Mouse (Mus musculus) heart, postnatal 14 days (tissue): ENCODE measurements around the gene Cphx3. TPM values are rescaled to one million over a fixed set of nuclear protein-coding genes. Genes with fewer than 3 reads are reported as not detected.
"Not testable (repeated sequence)": the region's sequence is repeated elsewhere in the genome, so short reads cannot be mapped to it uniquely, and the experiment has no call there.

Source experiments
- DNase-seq, 2 experiments: peaks; one replicate each; pipeline ENCODE4 v3.0.0; 2021 to 2022
- intact Hi-C: fragments of 180-260 bp; cut with DNase I; formaldehyde crosslinking; loops from one replicate; pipeline ENCODE4 v1.15.1; 2025
- long read RNA-seq, 2 experiments: library from polyadenylated mRNA; stranded (forward); transcript quantifications; one replicate each; pipeline ENCODE4 v2.0.0; 2021
- total RNA-seq, 2 experiments: library from RNA; stranded (reverse); gene quantifications; 2 replicates each; pipeline ENCODE4 v1.2.3; 2021

Gene Cphx3
- not detected for total RNA-seq
- long read RNA-seq, experiment 1, result 0 reads
- long read RNA-seq, experiment 2, partial matches to known transcripts, result 0 of 1 reads
- long read RNA-seq, experiment 2, other reads (novel, unspliced or antisense), result 1 of 1 reads

DNA sequence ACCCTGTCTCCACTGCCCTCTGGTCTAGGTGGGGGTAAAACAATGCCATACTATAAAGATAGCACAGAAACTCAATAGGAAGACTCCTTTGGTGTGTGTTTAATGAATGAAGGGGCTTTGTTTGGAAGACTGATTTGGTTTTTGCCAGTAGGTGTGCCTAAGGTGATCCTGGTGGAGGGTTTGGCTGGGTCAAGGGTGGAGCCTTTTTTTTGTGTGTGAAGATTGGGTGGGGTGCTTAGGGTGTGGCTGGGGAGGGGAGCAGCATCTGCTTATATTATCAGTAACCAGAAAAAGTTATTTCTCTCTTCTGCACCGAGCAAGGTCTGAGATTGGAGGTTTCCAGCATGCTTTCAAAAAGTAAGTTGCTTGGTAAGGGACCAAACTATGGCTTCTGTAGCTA lies at the start of gene Cphx3:
Cphx3 (plus strand) TSS at position 301 of the 400 bp plus-strand sequence.
- intact Hi-C loops, DNase-seq: not testable (repeated sequence)

DNA sequence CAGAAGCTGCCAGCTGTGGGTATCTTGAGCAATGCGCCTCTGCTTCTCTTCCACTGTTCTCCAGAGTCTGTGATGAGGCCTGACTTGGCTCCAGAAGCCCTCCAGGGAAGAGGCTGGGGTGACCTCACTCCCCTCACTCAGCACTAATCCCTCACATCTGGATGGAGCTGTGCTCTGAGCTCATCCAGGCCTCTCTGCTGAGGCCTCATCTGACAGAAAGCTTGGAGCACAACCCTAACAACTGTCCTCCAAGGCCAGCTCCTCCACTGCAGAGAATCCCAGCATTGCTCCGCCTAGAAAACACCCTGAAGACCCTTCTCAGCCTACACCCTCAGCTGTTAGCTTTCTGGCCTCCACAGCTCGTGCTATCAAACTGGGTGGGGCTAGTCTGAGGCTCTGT lies 47.7 kb upstream of the Cphx3 start:
- intact Hi-C loops, DNase-seq: not testable (repeated sequence)

DNA sequence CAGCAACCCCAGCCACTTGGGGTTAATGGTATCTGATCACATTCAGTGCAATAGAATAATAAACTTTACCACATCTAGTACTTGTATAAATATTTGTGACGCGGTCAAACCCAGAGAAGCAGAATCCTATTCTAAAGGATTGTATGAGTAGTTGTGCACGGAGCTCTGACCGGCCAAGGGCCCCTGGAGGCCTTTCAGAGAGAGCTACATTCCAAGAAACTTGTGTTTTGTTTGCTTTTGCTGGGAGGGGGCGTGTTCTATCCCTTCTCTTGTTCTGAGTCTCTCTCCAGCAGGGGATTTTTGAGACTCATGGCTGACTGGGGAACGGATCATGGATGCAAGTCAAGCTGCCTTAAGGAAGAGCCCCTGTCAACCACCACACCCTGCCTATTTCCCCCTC lies 46.7 kb upstream of the Cphx3 start:
- DNase-seq, intact Hi-C loops: not testable (repeated sequence)

DNA sequence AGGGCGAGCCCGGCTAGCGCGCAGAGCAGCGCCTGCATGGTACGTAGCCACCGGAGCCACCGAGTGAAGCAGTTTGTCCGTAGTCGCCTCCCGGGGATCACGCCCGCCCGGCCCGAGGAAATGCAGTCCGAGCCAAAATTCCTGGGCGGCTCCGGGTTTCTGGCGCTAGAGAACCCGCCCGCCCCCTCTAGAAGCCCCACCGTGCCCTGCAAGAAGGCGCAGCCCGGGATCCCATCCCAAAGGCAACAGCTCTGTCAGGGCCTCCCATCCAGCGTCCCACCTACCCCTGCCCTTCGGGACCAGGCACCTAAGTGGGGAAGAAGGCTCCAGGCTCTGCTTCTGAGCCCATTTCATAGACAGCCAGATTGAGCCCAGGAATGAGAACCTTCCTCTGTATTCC lies 39.5 kb upstream of the Cphx3 start, which contains the start of gene Gm9780:
Gm9780 (minus strand) TSS at position 101 of the 400 bp plus-strand sequence.
- DNase-seq, intact Hi-C loops: not testable (repeated sequence)

DNA sequence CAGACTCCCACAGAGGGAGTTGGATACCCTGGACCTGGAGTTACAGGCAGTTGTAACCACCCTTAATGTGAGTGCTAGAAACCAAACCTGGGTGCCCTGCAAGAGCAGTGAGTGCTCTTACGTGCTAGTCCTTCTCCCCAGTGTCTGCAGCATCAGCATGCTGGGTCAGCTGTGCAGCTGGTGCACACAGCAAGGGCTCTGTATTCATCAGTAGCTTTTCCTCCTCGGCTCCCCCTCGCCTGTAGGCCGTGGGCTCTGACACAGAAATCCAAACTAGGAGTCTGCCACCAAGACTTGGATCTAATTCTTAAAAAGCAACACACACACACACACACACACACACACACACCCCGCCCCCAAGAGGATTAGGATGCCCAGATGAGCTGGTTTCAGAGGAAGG lies 37.1 kb upstream of the Cphx3 start:
- intact Hi-C loops, result not testable (repeated sequence)

DNA sequence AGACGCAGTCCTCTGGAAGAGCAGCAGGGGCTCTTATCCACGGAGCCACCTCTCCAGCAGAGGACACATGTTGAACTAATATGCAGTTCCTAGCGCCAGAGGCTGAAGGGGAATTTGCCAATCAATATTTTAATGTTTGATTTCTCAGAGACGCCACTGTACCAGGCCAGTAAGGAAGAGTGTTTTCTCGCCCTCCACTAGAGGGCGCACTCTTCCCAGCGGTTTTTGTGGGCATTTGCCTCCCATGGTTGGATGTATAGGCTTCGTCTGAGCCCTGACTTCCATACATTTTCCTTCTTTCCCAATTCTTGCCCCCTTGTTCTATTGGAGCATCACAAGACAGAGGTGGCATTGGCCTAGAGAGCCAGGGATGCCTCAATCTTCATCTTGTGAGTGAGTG lies 35.1 kb upstream of the Cphx3 start:
- DNase-seq, intact Hi-C loops: not testable (repeated sequence)

More for the DNA sequence above, 37.1 kb upstream of the Cphx3 start:
- not testable (repeated sequence) for DNase-seq

DNA sequence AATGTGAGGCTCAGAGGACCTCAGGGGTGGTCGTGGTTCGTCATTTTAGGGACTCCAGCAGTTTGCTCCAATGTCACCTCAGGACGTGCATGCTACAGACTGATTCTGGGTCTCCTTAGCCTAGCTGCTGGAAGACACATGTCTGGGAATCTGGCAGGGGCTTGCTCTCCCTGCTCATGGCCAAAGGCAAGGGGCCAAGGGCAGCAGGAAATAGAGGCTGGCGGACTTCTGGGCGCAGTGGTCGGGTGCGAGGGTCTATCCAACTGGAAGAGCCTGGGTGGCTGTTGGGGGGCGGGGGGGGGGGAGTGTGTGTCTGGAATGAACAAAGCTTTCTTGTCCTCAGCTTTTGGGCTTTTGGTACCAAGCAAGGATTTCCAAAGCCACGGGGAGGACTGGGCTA lies 33.3 kb upstream of the Cphx3 start:
- intact Hi-C loops, DNase-seq: not testable (repeated sequence)

DNA sequence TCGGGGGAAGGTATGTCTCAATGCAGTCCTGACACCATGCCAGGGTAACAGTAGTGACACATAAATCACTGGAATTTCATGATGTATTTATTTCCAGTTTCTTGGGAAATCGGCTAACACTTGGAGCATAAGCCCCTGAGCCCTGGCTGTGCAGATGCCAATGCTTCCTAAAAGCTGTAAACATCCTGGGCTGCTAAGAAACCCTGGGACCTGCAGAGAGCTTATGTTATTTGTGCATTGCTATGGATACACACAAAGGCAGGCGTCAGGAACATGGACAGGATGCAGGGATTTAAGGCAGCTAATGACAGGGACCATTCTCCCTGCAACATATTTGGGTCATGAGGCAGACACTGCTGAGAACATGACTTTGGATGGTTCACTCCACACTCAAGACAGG lies 23.9 kb upstream of the Cphx3 start:
- intact Hi-C loops, DNase-seq: not testable (repeated sequence)

DNA sequence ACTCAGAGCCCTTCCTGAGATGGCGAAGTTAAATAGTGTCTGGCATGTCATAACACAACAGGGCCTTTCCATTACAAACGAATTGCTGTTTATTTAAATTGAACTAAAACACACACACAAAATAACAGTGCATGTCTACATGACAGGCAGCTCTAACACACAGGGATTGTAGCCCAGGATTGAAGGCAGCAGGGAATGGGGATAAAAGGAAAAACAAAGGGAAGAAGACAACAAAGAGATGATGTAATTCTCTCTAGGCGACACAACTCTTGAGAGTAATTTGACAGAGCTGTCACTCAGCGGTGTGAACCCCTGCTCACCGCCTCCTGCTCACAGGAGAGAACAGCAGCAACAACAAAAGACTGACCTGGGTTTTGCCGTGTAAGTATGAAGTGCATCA lies 22.7 kb upstream of the Cphx3 start:
- DNase-seq, intact Hi-C loops: not testable (repeated sequence)

DNA sequence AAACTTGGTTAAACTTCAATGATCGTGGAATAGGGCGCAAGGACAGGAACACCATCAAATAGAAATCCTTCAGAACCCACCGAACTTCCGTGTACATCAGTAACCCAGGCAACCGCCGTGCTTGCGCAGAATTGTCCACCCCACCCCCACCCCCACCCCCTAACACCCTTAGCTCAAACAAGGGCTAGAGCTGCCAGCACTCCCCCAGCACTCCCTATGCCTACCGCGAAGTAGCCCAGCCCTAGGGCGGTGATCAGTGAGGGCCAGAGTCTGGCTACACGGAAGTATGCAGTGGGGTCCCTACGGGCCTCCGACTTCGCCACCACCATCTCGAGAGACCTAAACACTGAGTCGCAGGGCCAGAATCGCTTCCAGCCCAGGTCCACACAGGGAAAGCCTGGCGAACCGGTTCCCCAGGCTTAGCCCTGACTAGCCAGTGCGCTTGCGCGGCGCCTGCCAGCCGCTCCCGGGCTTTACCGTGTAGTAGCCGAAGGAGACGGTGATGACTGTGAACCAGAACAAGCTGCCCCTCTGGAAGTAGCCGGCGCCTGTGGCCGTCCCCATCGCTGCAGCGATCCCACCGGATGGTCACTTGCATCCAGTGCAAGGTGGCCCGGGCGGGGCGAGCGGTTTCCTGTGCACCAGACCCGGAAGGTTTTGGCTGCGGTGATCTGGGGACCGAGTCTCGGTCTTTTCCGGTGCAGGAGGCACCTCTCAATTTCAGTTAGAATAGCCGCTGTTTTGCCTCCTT lies 15.3 kb upstream of the Cphx3 start:
- DNase-seq, intact Hi-C loops: not testable (repeated sequence)

DNA sequence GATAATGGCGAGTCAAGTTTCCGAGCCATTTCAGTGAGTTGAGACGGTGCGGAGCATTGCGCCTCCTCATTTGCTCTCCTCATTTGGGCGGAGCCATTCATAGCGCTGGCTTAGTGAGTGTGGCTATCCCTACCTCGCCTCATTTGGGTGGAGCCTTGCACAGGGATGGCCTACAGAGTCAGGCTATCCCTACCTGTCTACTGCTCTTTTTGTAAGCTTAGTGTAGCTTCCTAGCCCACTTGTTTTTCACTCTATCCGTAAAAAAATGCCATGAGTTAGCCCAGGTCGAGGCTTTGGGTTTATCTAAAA lies 14.8 kb upstream of the Cphx3 start, which contains the start of gene Tmem254c:
Tmem254c (minus strand) TSS at position 31 of the 309 bp plus-strand sequence.
- DNase-seq, intact Hi-C loops: not testable (repeated sequence)

DNA sequence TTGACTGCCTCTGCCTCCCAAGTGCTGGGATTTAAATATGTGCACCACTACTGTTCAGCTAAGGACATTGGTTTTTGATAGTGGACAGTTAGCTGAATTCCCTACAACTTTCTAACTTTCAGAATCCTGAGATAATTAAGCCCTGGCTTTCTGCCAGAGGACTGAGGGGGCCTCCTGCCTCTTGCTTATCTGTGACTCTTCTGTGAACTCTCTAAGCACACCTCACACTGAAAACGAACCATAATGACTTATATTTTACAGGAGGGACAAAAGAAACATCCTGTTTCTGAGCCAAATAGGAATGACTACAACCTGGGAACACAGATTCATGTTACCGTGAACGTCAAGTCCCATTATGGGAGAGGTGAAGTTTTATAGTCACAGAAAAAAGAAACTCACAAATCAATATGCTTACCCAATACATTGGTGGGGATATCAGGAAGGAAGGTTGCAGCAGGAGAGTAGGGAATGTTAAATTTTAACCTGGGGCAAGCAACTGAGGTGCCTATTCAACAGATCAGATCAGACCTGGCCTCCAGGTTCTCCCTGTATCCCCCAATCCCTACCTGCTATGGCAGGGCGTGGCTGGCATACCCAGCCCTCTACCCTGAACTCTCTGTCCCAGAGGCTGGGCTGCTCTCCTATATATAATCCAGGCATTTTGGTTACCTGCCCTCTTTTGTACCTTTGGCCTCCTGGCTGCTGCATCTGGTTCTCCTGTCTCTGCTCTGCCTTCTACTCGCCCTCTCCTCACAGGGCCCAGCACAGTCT lies 5.3 kb upstream of the Cphx3 start:
- intact Hi-C loops, DNase-seq: not testable (repeated sequence)

DNA sequence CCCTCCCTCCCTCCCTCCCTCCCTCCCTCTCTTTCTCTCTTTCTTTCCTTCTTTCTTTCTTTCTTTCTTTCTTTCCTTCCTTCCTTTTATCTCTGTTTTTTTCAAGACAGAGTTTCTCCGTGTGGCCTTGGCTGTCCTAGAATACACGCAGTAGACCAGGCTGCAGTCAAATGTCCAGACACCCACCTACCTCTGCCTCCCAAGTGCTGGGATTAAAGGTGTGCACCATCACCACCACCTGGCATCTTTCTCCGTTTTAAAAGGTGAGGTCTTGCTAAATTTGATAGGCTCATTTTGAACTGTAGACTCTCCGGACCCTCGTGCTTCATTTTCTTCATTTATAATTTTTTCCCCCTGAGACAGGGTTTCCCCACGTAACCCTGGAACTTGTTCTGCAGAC lies 881 bp upstream of the Cphx3 start, which contains the start of gene Cphx2:
Cphx2 (plus strand) TSS at position 301 of the 400 bp plus-strand sequence.
- intact Hi-C loops, DNase-seq: not testable (repeated sequence)

DNA sequence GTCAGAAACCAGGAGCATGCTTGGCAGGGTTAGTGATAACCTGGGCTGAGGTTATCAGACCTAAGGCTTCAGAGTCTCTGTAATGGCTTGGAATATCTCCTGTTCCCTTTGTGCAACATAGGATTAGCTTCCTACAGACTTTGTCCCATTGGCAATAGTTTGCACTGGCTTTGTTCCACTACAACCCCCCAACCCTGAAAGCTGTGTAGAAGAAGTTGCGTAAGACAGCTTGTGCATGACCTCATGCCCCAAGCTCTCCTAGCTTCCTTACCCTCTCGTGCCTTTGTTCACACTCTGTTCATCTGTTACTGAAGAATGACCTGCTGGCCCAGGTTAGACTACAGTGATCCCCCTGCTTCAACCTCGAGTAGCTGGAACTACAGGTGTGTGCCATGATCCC lies 15.5 kb downstream of the Cphx3 start:
- intact Hi-C loops, DNase-seq: not testable (repeated sequence)

DNA sequence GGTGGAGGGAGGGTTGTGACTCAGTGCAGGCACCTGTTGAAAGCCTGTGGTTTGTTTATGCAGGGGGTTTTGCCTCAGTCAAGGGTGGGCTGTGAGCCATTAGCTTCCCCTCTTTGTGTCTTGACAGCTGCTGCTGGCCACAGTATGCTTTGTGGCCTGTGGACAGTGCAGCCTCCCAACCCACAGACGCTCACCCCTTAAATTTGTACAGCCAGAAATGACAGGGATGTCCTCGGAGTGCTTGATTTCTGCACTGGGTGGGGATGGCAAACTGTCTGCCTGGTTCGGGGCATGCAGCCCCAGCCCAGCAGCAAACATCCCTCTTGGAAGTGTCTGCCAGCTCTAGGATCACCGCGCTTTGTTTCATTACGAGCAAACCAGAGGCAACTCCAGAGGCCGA lies 36.1 kb downstream of the Cphx3 start, which contains the start of gene Duxbl2:
Duxbl2 (plus strand) TSS at position 200 of the 400 bp plus-strand sequence.
- intact Hi-C loops, DNase-seq: not testable (repeated sequence)

DNA sequence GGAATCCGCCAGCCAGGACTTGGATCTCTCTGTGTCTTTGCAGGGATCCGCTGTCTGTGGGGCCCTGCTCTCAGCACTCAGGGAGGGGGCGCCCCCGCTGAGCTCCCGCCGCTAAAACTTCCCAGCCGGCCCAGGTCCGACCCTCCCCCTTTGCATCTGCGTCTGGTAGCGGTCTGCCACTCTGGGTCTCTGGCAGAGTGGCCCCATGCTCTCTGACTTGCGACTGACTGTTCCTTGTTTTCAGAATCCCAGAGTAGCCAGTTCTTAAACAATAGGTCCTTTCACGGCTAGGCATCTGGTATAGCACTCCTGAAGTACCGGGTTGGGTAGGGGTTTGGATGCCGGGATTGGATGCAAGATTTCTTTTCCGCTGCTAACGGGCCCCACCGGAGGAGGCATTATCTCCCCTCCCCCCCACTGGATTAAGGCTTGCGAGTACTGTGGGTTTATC lies 36.5 kb downstream of the Cphx3 start:
- DNase-seq, intact Hi-C loops: not testable (repeated sequence)

DNA sequence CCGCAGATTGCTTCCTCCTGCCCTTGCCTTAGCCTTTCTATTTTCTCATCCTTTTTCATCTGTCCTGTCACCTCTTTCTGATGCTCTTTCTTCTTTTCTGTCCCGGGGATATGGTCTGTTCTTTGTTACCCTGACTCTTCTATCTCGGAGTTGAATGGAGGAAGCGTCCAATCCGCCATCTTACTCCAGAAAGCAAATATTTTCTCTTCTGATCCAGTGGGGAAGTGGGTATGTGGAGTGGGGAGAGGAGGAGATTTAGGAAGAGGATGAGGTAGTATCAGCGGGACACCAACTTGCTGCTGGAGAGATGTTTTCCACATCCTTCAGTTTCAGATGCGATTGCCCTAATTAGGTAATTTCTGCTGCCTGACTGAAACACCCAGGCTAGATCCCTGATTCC lies 37.0 kb downstream of the Cphx3 start:
- intact Hi-C loops, DNase-seq: not testable (repeated sequence)

DNA sequence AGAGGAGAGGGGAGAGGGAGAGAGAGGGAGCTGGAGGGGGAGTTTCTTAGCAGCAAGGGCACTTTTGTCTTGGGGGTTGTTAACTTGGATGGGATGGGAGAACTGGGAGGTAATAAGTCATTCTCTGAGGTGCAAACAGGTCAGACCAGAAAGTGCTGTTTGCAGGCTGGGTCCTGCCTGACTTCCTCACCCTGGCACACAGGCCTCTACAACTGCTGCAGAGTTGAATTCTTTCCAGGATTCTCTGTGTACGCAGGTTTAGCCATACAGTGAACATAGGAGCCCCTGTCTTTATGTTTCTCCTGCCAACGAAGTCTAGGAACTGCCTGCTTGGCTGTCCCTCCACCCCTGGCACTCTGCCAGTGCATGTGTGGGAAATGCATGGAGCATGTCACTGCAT lies 65.0 kb downstream of the Cphx3 start:
- intact Hi-C loops, DNase-seq: not testable (repeated sequence)

DNA sequence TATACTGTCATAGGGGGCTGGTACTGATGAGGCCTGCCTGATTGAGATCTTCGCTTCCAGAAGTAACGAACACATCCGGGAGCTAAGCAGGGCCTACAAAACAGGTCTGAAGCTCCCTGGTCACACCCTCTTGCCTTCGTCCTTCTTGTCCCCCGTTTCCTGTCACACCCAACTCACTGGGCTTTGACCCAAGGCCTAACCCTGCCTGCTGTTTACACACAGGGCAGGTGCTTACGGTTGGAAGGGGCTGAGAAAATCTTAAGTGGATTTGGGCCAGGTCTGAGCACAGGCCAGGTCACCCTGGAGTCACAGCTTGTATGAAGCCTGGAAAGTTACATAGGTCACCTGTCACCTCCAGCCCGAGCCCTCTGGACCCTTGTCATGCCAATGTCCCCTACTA lies 73.9 kb downstream of the Cphx3 start:
- intact Hi-C loops, DNase-seq: not testable (repeated sequence)

DNA sequence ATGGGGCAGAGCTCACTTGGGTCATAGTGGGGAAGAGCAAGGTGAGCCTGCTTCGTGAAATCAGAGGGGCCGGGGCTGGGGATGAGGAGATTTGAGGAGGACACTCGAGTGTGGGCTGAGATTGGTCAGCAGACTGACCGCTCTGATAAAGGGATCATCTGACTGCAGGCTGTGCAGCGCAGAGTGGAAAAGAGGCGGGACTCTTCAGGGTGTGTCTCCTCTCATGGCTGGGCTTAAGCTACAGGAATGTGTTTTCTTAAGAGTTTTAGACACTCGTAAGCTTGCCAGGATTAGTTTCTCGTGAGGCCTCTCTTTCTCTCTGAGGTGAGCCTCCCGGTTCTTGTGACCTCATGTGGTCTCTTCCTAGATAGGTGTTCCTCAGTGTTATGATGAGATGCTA lies 79.1 kb downstream of the Cphx3 start:
- intact Hi-C loops, DNase-seq: not testable (repeated sequence)

DNA sequence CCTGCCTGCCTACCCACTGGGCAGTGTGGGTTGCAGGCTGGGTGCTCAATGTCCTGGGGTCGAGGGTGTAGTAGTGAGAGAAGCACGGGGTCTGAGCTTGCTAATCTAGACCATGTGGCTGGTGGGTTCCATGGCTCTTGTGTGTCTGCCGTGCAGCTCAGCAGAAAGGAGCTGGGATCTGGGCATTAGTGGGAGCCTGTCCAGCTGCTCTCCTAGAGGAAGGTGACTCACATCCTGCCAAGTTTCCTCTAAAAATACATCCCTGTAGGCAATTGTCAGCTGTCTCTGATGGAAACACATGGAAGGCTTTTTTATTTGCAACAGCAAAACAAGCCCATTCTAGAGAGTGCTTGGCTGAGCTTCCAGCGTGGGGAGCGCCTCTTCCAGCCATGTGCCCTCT lies 80.3 kb downstream of the Cphx3 start:
- intact Hi-C loops, DNase-seq: not testable (repeated sequence)
